Mouse (Mus musculus): ENCODE measurements at regions not wholly inside any gene's neighbourhood (a gene's known extent, or its start where the extent isn't known, plus 50 kb on each side); places are given as distances from the start of the nearest gene placed in this dataset.
A peak's percentile ranks its signal among the peaks of the same experiment; 100 is the strongest.

- DNase-seq: no peak
Measured at GRCm38 (mm10) chr10:29921658-29922057, 278.7 kb downstream of the Cenpw start.

- DNase-seq: peak; percentile 0
Measured at GRCm38 (mm10) chr10:29897780-29898363, 302.5 kb downstream of the Cenpw start.

- no peak for DNase-seq
Measured at GRCm38 (mm10) chr10:29864566-29864965, 328.9 kb upstream of the Rspo3 start.

- DNase-seq: no peak
Measured at GRCm38 (mm10) chr10:29855749-29856313, 320.2 kb upstream of the Rspo3 start.

- no peak for DNase-seq
Measured at GRCm38 (mm10) chr10:29852516-29852915, 316.8 kb upstream of the Rspo3 start.

GRCm38 (mm10) chr10:29824939-29825658 is 289.4 kb upstream of the Rspo3 start:
- DNase-seq: no peak

GRCm38 (mm10) chr10:29824413-29824812 is 288.7 kb upstream of the Rspo3 start:
- DNase-seq: no peak

GRCm38 (mm10) chr10:29823177-29823576 is 287.5 kb upstream of the Rspo3 start:
- DNase-seq: no peak

- DNase-seq: peak; percentile 25
Measured at GRCm38 (mm10) chr10:29803915-29804545, 268.4 kb upstream of the Rspo3 start.

- DNase-seq: no peak
Measured at GRCm38 (mm10) chr10:29802637-29803036, 267.0 kb upstream of the Rspo3 start.

- no peak for DNase-seq
Measured at GRCm38 (mm10) chr10:29794663-29795062, 259.0 kb upstream of the Rspo3 start.

- DNase-seq: no peak
Measured at GRCm38 (mm10) chr10:29786220-29786810, 250.6 kb upstream of the Rspo3 start.

GRCm38 (mm10) chr10:29736677-29737076 is 201.0 kb upstream of the Rspo3 start:
- DNase-seq: no peak

GRCm38 (mm10) chr10:29725319-29725718 is 189.7 kb upstream of the Rspo3 start:
- no peak for DNase-seq

- no peak for DNase-seq
Measured at GRCm38 (mm10) chr10:29710967-29711366, 175.3 kb upstream of the Rspo3 start.

GRCm38 (mm10) chr10:29708653-29709052 is 173.0 kb upstream of the Rspo3 start:
- no peak for DNase-seq

GRCm38 (mm10) chr10:29693009-29693935 is 157.6 kb upstream of the Rspo3 start:
- no peak for DNase-seq

GRCm38 (mm10) chr10:29689529-29689928 is 153.9 kb upstream of the Rspo3 start:
- no peak for DNase-seq

GRCm38 (mm10) chr10:29686982-29687381 is 151.3 kb upstream of the Rspo3 start:
- no peak for DNase-seq

- no peak for DNase-seq
Measured at GRCm38 (mm10) chr10:29674377-29674776, 138.7 kb upstream of the Rspo3 start.

- DNase-seq: no peak
Measured at GRCm38 (mm10) chr10:29661752-29662151, 126.1 kb upstream of the Rspo3 start.

GRCm38 (mm10) chr10:29640249-29640648 is 104.6 kb upstream of the Rspo3 start:
- DNase-seq: no peak

Data from cerebellum, adult 9-10 months (tissue).